Mouse (Mus musculus): ENCODE results near the gene Defb25. TPM values are rescaled to one million over a fixed set of nuclear protein-coding genes. Genes with fewer than 3 reads are reported as not detected.

The Defb25 gene
- polyA plus RNA-seq, 1 experiment: 2.0 TPM

GRCm38 (mm10) chr2:152607746-152608145 lies 15.1 kb downstream of the Defb25 start:
- Histone ChIP-seq H3K36me3 (ENCODE audit: control insufficient read depth, insufficient read depth, low read length) (no peaks in the 10 kb centered on the region), H3K27me3 (ENCODE audit: control insufficient read depth, insufficient read depth, low read length) (no peaks in the 10 kb centered on the region), H3K27ac (ENCODE audit: control insufficient read depth, insufficient read depth, low read length) (no peak overlapping the region), H3K4me3 (ENCODE audit: control insufficient read depth, insufficient read depth, low read length) (no peak overlapping the region), H3K4me1 (replicated peaks; ENCODE audit: control insufficient read depth, insufficient read depth, low read length) (no peaks in the 10 kb centered on the region)
- WGBS: 68% methylated on average over 6 of the region's 6 CpGs
- TF ChIP-seq CTCF (IDR thresholded peaks at IDR 0.05; ENCODE audit: borderline replicate concordance, control insufficient read depth, extremely low read depth, insufficient read depth, low read length, poor library complexity) (no peak), POLR2A (IDR thresholded peaks at IDR 0.05; ENCODE audit: control insufficient read depth, extremely low read depth, insufficient read depth, low read length, poor library complexity) (no peak)
- no peak for DNase-seq

- WGBS: 77% methylated on average over 15 of the region's 15 CpGs
- H3K4me1 ChIP-seq (replicated peaks; ENCODE audit: control insufficient read depth, insufficient read depth, low read length): no peaks in the 10 kb centered on the region
- H3K27me3 ChIP-seq (ENCODE audit: control insufficient read depth, insufficient read depth, low read length): no peaks in the 10 kb centered on the region
- no peak within 1 kb of the TSS for H3K4me3 ChIP-seq (ENCODE audit: control insufficient read depth, insufficient read depth, low read length)
- no peaks in the 10 kb centered on the region for H3K36me3 ChIP-seq (ENCODE audit: control insufficient read depth, insufficient read depth, low read length)
- TF ChIP-seq CTCF (IDR thresholded peaks at IDR 0.05; ENCODE audit: borderline replicate concordance, control insufficient read depth, extremely low read depth, insufficient read depth, low read length, poor library complexity) (peak; percentile 60; the same call in 1 of the 2 replicates), POLR2A (IDR thresholded peaks at IDR 0.05; ENCODE audit: control insufficient read depth, extremely low read depth, insufficient read depth, low read length, poor library complexity) (no peak)
- no peak within 1 kb of the TSS for H3K27ac ChIP-seq (ENCODE audit: control insufficient read depth, insufficient read depth, low read length)
- DNase-seq: peak; percentile 16
Observed at GRCm38 (mm10) chr2:152604057-152604456, 18.8 kb downstream of the Defb25 start, which contains the start of gene Defb36. Defb36 (plus strand) TSS chr2:152604327.

GRCm38 (mm10) chr2:152601275-152601960 lies 21.4 kb downstream of the Defb25 start:
- H3K4me3 ChIP-seq (ENCODE audit: control insufficient read depth, insufficient read depth, low read length): no peak overlapping the region
- H3K27ac ChIP-seq (ENCODE audit: control insufficient read depth, insufficient read depth, low read length): no peak overlapping the region
- H3K4me1 ChIP-seq (replicated peaks; ENCODE audit: control insufficient read depth, insufficient read depth, low read length): no peaks in the 10 kb centered on the region
- no peak for DNase-seq
- TF ChIP-seq POLR2A (IDR thresholded peaks at IDR 0.05; ENCODE audit: control insufficient read depth, extremely low read depth, insufficient read depth, low read length, poor library complexity): no peak
- peak; percentile 19; the same call in 1 of the 2 replicates for TF ChIP-seq CTCF (IDR thresholded peaks at IDR 0.05; ENCODE audit: borderline replicate concordance, control insufficient read depth, extremely low read depth, insufficient read depth, low read length, poor library complexity)
- H3K27me3 ChIP-seq (ENCODE audit: control insufficient read depth, insufficient read depth, low read length): no peaks in the 10 kb centered on the region
- WGBS: 74% methylated on average over 4 of the region's 4 CpGs
- no peaks in the 10 kb centered on the region for H3K36me3 ChIP-seq (ENCODE audit: control insufficient read depth, insufficient read depth, low read length)

GRCm38 (mm10) chr2:152600076-152600475 lies 22.8 kb downstream of the Defb25 start:
- 94% methylated on average over 6 of the region's 6 CpGs for WGBS
- TF ChIP-seq CTCF (IDR thresholded peaks at IDR 0.05; ENCODE audit: borderline replicate concordance, control insufficient read depth, extremely low read depth, insufficient read depth, low read length, poor library complexity) (no peak), POLR2A (IDR thresholded peaks at IDR 0.05; ENCODE audit: control insufficient read depth, extremely low read depth, insufficient read depth, low read length, poor library complexity) (no peak)
- Histone ChIP-seq H3K27ac (ENCODE audit: control insufficient read depth, insufficient read depth, low read length) (no peak overlapping the region), H3K27me3 (ENCODE audit: control insufficient read depth, insufficient read depth, low read length) (no peaks in the 10 kb centered on the region), H3K4me3 (ENCODE audit: control insufficient read depth, insufficient read depth, low read length) (no peak overlapping the region), H3K36me3 (ENCODE audit: control insufficient read depth, insufficient read depth, low read length) (no peaks in the 10 kb centered on the region), H3K4me1 (replicated peaks; ENCODE audit: control insufficient read depth, insufficient read depth, low read length) (no peaks in the 10 kb centered on the region)
- DNase-seq: no peak

- DNase-seq: no peak
- no peaks in the 10 kb centered on the region for H3K36me3 ChIP-seq (ENCODE audit: control insufficient read depth, insufficient read depth, low read length)
- no peaks in the 10 kb centered on the region for H3K27me3 ChIP-seq (ENCODE audit: control insufficient read depth, insufficient read depth, low read length)
- no peak within 1 kb of the TSS for H3K4me3 ChIP-seq (ENCODE audit: control insufficient read depth, insufficient read depth, low read length)
- no peak for TF ChIP-seq POLR2A (IDR thresholded peaks at IDR 0.05; ENCODE audit: control insufficient read depth, extremely low read depth, insufficient read depth, low read length, poor library complexity)
- no peak for TF ChIP-seq CTCF (IDR thresholded peaks at IDR 0.05; ENCODE audit: borderline replicate concordance, control insufficient read depth, extremely low read depth, insufficient read depth, low read length, poor library complexity)
- no peaks in the 10 kb centered on the region for H3K4me1 ChIP-seq (replicated peaks; ENCODE audit: control insufficient read depth, insufficient read depth, low read length)
- WGBS: 67% methylated on average over 7 of the region's 7 CpGs
- no peak within 1 kb of the TSS for H3K27ac ChIP-seq (ENCODE audit: control insufficient read depth, insufficient read depth, low read length)
Observed at GRCm38 (mm10) chr2:152599299-152599698, 23.6 kb downstream of the Defb25 start, which contains the start of gene Defb45. Defb45 (minus strand) TSS chr2:152599399.

GRCm38 (mm10) chr2:152589021-152589420 lies 33.8 kb downstream of the Defb25 start:
- no peak for DNase-seq

More at GRCm38 (mm10) chr2:152589021-152589420, 33.8 kb downstream of the Defb25 start:
- H3K4me3 ChIP-seq (ENCODE audit: control insufficient read depth, insufficient read depth, low read length): no peak overlapping the region
- no peaks in the 10 kb centered on the region for H3K36me3 ChIP-seq (ENCODE audit: control insufficient read depth, insufficient read depth, low read length)
- no peaks in the 10 kb centered on the region for H3K4me1 ChIP-seq (replicated peaks; ENCODE audit: control insufficient read depth, insufficient read depth, low read length)
- 76% methylated on average over 6 of the region's 6 CpGs for WGBS
- TF ChIP-seq CTCF (IDR thresholded peaks at IDR 0.05; ENCODE audit: borderline replicate concordance, control insufficient read depth, extremely low read depth, insufficient read depth, low read length, poor library complexity) (no peak), POLR2A (IDR thresholded peaks at IDR 0.05; ENCODE audit: control insufficient read depth, extremely low read depth, insufficient read depth, low read length, poor library complexity) (no peak)
- H3K27me3 ChIP-seq (ENCODE audit: control insufficient read depth, insufficient read depth, low read length): no peaks in the 10 kb centered on the region
- no peak overlapping the region for H3K27ac ChIP-seq (ENCODE audit: control insufficient read depth, insufficient read depth, low read length)

Data from thymus, adult 2 months (tissue).